Mouse (Mus musculus): ENCODE measurements around the gene Pfkfb1. TPM values are rescaled to one million over a fixed set of nuclear protein-coding genes. Genes with fewer than 3 reads are reported as not detected.

Pfkfb1 gene
- polyA plus RNA-seq, 1 experiment from 2014 or later = 4.5 TPM

Small RNAs within 50 kb of the gene (microRNA-seq; reads per million reads assigned to microRNA genes)
- not detected for gene Mir3620 (ENCODE audit: borderline number of aligned reads)

Other genes with a start within 250 kb of the Pfkfb1 start
- gene Tmem29, start 129.1 kb upstream of the Pfkfb1 start, polyA plus RNA-seq (2015; fragmentation: Nextera tagmentation; extraction: Ambion mirVana) = 32.5 and 33.4 TPM in 2 replicates
- 66.9 and 81.7 TPM in 2 replicates for gene Alas2, start 40.9 kb upstream of the Pfkfb1 start, polyA plus RNA-seq (2015; fragmentation: Nextera tagmentation; extraction: Ambion mirVana)
- gene Apex2, start 1.6 kb downstream of the Pfkfb1 start, polyA plus RNA-seq (2015; fragmentation: Nextera tagmentation; extraction: Ambion mirVana) = 16.9 and 18.7 TPM in 2 replicates
- gene Tro, start 69.4 kb downstream of the Pfkfb1 start, polyA plus RNA-seq (2015; fragmentation: Nextera tagmentation; extraction: Ambion mirVana) = 21.5 and 22.6 TPM in 2 replicates
- gene Maged2, start 226.1 kb downstream of the Pfkfb1 start, polyA plus RNA-seq (2015; fragmentation: Nextera tagmentation; extraction: Ambion mirVana) = 614 and 651 TPM in 2 replicates